Mouse (Mus musculus): ENCODE measurements at regions not wholly inside any gene's neighbourhood (a gene's known extent, or its start where the extent isn't known, plus 50 kb on each side); places are given as distances from the start of the nearest gene placed in this dataset.

DNA sequence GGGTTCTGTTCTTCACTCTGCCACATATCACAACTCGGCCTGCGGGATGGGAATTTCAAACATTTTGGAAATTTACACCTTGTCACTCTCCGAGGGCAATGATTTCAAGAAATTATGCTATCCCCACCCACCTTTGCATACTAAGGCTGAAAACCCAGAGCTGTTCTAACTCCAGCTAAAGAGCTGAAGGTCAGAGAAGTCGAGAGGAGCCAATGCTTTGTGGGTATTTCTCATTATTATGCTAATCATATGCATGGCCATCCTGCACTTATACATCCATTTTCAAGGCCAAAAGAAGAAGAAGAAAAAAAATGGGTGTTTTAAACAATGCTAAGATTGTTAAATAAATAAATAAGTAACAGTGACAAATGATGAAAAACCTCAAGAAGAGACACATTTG, 237.1 kb upstream of the Nox3 start:
- TF ChIP-seq POLR2A (IDR thresholded peaks at IDR 0.05; ENCODE audit: borderline replicate concordance, extremely low read depth, insufficient read depth, insufficient read length, poor library complexity, severe bottlenecking) (no peak), CTCF (IDR thresholded peaks at IDR 0.05; ENCODE audit: borderline replicate concordance, extremely low read depth, insufficient read depth, insufficient read length) (no peak)

Measured in brain, embryonic 14.5 days (tissue).